Mouse (Mus musculus): ENCODE measurements at regions not wholly inside any gene's neighbourhood (a gene's known extent, or its start where the extent isn't known, plus 50 kb on each side); places are given as distances from the start of the nearest gene placed in this dataset.
"Not testable (repeated sequence)": the region's sequence is repeated elsewhere in the genome, so short reads cannot be mapped to it uniquely, and the experiment has no call there.

DNA sequence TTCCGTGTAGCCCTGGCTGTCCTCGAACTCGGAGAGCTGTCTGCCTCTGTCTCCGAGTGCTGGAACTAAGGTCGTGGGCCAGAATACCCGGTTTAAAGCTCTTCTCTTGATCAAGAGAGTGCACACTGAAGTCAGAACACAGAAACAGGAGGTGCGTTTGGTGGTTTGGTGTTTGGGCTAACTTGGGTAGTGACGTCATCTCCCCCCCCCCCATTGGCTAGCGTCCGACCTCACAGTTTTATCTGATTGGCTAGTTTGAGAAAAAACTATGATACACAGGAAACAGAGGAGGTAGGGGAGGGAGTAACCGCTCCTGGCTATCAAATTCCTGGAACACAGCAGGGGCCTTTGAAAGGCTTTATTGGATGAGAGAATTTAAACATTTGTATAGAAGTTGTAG, 60.2 kb upstream of the Pim1 start:
- WGBS, result 86% methylated on average over 11 of the region's 11 CpGs
- no peak overlapping the region for H3K4me3 ChIP-seq
- ATAC-seq (ENCODE audit: low FRiP score, low read depth), result no peak

DNA sequence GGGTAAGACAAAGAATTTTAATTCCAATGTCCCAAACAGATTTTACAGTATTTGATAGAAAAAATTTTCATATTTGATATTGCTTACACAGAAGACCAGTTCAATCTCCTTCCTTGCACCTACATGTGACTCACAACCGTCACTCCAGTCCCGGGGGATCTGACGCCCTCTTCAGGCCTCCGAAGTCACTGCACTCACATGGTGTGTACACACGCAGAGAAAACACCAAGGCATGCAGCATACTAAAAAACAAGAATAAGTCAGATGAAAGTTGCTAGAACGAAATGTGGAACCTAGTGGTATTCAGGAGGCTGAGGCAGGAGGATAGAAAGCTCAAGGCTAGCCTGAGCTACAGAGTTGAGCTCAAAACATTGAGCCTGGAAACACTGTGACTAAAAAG, 59.7 kb upstream of the Pim1 start:
- Histone ChIP-seq H3K27me3 (no peaks in the 10 kb centered on the region), H3K9me3 (no peaks in the 10 kb centered on the region), H3K36me3 (no peaks in the 10 kb centered on the region), H3K4me2 (no peak overlapping the region), H3K4me1 (replicated peaks) (no peaks in the 10 kb centered on the region), H3K9ac (no peak overlapping the region), H3K4me3 (no peak overlapping the region), H3K27ac (replicated peaks) (no peak overlapping the region)
- no peak for ATAC-seq (ENCODE audit: low FRiP score, low read depth)
- 94% methylated on average over 6 of the region's 6 CpGs for WGBS

More for the DNA sequence above, 60.2 kb upstream of the Pim1 start:
- H3K4me1 ChIP-seq (replicated peaks), result no peaks in the 10 kb centered on the region
- H3K9ac ChIP-seq, result no peak overlapping the region
- H3K27ac ChIP-seq (replicated peaks), result no peak overlapping the region
- H3K27me3 ChIP-seq, result no peaks in the 10 kb centered on the region
- no peaks in the 10 kb centered on the region for H3K9me3 ChIP-seq
- H3K36me3 ChIP-seq, result no peaks in the 10 kb centered on the region
- H3K4me2 ChIP-seq, result no peak overlapping the region

DNA sequence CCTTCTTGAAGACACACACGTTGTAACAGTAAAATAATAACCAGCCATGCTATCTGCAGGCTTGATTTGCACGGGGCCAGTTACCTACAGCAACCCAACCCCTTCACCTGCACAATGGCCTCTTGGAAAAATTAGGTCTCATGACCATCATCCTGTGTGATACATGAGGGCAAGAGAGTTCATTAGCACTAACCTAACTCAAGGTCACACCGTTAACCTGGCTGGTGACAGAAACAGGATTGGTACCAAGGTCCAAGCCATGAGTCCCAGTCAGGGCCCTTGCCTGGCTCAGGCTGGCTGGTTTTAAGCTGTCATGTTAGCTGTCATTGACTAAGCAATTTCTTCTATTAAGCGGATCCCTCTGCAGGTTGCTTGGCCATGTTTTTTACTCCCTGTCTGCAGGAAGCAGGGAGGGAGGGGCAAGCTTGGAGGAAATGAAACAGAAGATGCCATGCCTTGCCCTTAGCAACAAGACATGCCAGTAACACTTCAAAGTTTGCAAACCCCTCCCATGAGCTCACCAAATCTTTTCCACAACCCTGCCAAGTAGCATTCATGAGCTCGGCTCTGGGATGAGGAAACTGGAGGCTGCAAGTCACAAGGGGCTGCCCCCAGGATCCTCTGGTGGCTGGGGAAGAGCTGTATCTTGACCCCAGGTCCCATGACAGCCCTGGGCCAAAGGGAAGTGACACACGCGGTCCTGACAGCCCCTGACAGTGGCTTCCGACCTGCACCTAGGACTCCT, 58.8 kb upstream of the Pim1 start:
- peaks cover under 1% of the 10 kb centered on the region for H3K4me1 ChIP-seq (replicated peaks)
- 54% methylated on average over 8 of the region's 8 CpGs for WGBS
- no peak overlapping the region for H3K27ac ChIP-seq (replicated peaks)
- no peaks in the 10 kb centered on the region for H3K9me3 ChIP-seq
- no peak overlapping the region for H3K4me3 ChIP-seq
- H3K27me3 ChIP-seq, result no peaks in the 10 kb centered on the region
- no peak overlapping the region for H3K9ac ChIP-seq
- no peaks in the 10 kb centered on the region for H3K36me3 ChIP-seq
- ATAC-seq (ENCODE audit: low FRiP score, low read depth), result no peak
- no peak overlapping the region for H3K4me2 ChIP-seq

DNA sequence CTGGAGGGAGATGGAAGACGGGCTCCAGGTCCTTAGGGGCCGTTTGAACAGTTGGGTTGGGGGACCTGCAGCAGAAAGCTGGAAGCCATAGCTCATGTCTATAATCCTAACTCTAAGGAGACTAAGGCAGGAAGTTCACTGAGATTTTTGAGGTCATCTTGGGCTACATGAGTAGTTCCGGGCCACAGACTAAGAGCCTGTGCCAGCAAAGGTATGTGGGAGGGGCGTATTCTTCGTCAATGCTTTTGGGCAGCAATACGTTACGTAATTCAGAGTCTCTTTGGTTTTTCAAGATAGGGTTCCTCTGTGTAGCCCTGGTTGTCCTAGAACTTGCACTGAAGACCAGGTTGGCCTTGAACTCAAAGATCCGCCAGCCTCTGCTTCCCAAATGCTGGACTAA, 57.9 kb upstream of the Pim1 start:
- Histone ChIP-seq H3K9me3 (no peaks in the 10 kb centered on the region), H3K9ac (no peak overlapping the region), H3K27me3 (no peaks in the 10 kb centered on the region), H3K4me1 (replicated peaks) (peaks cover 10% of the 10 kb centered on the region), H3K27ac (replicated peaks) (no peak overlapping the region), H3K4me2 (no peak overlapping the region), H3K36me3 (no peaks in the 10 kb centered on the region), H3K4me3 (no peak overlapping the region)
- no peak for ATAC-seq (ENCODE audit: low FRiP score, low read depth)
- 94% methylated on average over 8 of the region's 8 CpGs for whole genome bisulfite sequencing

DNA sequence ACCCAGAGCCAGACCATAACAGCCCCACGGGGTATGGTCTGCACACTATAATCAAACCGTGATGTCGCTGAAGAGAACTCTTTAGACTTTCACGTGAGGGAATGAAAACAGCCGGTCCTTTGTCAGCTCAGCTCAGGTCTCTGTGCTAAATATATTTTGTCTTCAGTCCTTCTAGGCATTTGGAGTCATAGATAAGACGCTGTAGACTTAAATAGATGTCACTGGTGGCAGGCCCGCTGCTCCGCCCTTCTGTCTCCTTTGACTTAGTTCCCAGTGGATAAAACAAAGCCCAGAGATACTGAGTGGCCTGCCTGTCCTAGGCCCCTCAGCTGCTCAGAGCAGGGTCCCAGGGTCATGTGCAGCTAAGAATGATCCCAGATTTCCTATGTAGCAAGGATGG, 57.2 kb upstream of the Pim1 start:
- Histone ChIP-seq H3K27ac (replicated peaks) (no peak overlapping the region), H3K9me3 (no peaks in the 10 kb centered on the region), H3K4me1 (replicated peaks) (peaks cover 15% of the 10 kb centered on the region), H3K4me3 (no peak overlapping the region), H3K36me3 (no peaks in the 10 kb centered on the region), H3K9ac (no peak overlapping the region), H3K27me3 (no peaks in the 10 kb centered on the region), H3K4me2 (no peak overlapping the region)
- no peak for ATAC-seq (ENCODE audit: low FRiP score, low read depth)
- WGBS, result 74% methylated on average over 8 of the region's 8 CpGs

DNA sequence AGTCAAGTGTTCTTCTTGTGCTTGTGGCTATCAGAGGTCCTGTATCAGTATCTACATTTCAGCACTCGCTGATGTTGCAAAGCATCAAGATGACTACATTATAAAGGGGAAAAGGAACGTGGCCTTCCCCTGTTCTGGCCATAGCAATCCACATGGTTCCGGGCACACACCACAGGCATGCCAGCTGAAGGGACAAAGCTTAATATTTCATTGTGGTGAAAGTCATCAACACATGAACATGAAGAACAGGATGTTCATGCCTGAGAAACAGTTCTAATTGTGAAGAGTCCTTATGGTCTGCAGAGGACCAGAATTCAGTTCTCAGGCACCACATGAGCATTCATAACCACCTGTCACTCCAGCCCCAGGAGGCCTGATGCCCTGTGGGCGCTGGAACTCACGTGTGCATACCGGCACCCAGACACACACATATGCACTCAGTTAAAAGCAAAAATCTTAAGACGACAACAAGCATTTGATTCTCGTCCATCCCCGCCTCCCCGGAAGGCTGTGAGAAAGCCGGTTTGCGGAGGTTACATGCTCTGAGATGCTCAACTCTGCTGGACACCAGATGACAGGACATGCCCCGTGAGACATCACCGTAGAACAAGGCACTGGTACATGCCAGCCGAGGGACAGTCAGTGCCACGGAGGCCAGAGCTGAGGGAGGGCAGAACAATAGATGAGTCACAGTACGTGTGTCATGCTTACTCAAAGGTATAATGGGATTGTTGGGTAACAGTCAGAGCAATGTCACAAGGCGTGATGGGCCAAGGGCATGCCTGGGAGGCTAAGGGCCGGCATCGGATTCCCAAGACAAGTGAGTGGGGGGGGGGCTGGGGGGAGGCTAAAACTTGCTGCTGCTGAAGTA, 56.2 kb upstream of the Pim1 start:
- no peaks in the 10 kb centered on the region for H3K36me3 ChIP-seq
- no peaks in the 10 kb centered on the region for H3K27me3 ChIP-seq
- H3K27ac ChIP-seq (replicated peaks), result no peak overlapping the region
- H3K9ac ChIP-seq, result no peak overlapping the region
- no peak overlapping the region for H3K4me3 ChIP-seq
- H3K4me2 ChIP-seq, result no peak overlapping the region
- ATAC-seq (ENCODE audit: low FRiP score, low read depth), result no peak
- peaks cover 19% of the 10 kb centered on the region for H3K4me1 ChIP-seq (replicated peaks)
- no peaks in the 10 kb centered on the region for H3K9me3 ChIP-seq
- 63% methylated on average over 20 of the region's 20 CpGs for WGBS

DNA sequence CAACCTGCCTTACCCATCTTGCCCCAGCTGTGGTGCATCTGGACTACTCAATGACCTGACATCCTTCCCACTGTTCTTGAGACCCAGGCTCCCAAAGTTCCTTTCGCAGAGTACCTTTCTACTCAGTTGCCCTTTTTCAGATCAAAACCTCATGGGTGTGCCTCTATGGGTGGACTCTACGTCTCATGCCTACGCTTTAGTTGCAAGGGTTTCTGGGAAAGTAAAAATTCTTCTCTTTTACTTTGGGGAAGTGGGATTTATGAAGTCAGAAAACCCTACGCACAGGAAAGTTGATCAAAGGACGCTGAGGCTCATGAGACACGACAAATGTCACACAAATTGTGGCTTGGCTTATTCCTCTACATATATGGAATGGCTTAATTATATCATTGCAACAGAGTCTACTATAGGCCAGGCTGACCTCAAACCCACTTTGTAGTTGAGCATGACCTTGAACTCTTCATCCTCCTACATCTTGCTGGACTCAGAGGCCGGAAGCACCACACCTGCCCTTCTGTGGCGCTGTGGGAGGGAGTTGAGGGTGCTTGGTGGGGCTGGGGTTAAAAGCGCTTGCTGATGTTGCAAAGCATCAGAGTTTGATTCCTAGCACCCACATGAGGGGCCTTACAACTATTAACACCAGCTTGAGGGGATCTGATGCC, 55.1 kb upstream of the Pim1 start:
- Histone ChIP-seq H3K27me3 (no peaks in the 10 kb centered on the region), H3K4me1 (replicated peaks) (peaks cover 19% of the 10 kb centered on the region), H3K36me3 (no peaks in the 10 kb centered on the region), H3K4me2 (no peak overlapping the region), H3K27ac (replicated peaks) (no peak overlapping the region), H3K4me3 (no peak overlapping the region), H3K9ac (no peak overlapping the region), H3K9me3 (no peaks in the 10 kb centered on the region)
- no peak for ATAC-seq (ENCODE audit: low FRiP score, low read depth)
- 97% methylated on average over 9 of the region's 9 CpGs for whole genome bisulfite sequencing

DNA sequence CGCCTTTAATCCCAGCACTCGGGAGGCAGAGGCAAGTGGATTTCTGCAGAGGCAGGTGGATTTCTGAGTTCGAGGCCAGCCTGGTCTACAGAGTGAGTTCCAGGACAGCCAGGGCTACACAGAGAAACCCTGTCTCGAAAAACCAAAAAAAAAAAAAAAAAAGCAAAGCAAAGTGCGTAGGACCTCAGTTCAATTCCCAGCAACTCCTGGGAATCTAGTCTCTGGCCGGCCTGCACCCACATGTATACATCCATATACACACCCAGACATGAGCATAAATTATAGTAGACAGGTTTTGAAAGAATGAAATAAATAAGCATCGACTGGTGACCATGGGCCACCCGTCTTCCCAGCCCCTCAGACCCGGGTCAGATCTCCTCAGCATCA, 54.1 kb upstream of the Pim1 start:
- H3K36me3 ChIP-seq; H3K27me3 ChIP-seq; H3K9me3 ChIP-seq; ATAC-seq (ENCODE audit: low FRiP score, low read depth): not testable (repeated sequence)
- Histone ChIP-seq H3K4me3 (peak overlapping the region; percentile 42; the same call in 1 of the 2 replicates), H3K4me1 (replicated peaks) (peaks cover 19% of the 10 kb centered on the region), H3K27ac (replicated peaks) (peak overlapping the region; percentile 64), H3K4me2 (peak overlapping the region; percentile 76), H3K9ac (peak overlapping the region; percentile 55; the same call in 1 of the 2 replicates)
- 63% methylated on average over 9 of the region's 9 CpGs for WGBS

DNA sequence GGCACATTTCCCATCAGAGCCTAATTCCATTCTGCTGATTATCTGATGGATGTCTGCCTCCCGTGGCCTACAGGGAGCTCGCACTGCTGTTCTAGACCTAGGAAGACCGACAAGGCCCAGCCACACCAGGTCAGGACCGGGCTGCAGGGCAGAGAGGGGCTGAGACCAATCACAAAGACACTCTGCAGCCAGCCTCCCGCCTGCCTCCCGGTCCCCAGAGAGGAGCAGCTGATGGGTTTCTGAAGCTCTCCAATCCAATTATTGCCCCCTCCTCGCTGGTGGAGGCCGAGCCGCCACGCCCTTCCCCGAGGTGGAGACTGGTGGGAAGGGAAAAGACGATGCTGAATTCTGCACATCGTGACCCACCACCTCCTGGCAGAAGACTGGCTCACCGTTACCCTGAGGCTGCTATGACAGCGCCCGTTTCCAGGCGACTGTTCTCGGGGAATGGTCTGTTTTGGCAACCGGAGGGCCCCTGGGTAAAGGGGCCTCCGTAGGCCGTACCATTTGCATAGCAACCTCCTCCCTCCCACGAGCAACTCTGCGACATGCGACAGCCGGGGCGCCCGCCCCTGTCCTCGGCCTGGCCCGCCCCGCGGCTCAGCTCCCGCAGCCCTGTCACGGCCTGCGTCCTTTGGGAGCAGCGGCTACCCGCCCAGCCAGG, 53.5 kb upstream of the Pim1 start:
- Histone ChIP-seq H3K27me3 (no peaks in the 10 kb centered on the region), H3K9me3 (no peaks in the 10 kb centered on the region)
- peak; percentile 94 for ATAC-seq (ENCODE audit: low FRiP score, low read depth)

DNA sequence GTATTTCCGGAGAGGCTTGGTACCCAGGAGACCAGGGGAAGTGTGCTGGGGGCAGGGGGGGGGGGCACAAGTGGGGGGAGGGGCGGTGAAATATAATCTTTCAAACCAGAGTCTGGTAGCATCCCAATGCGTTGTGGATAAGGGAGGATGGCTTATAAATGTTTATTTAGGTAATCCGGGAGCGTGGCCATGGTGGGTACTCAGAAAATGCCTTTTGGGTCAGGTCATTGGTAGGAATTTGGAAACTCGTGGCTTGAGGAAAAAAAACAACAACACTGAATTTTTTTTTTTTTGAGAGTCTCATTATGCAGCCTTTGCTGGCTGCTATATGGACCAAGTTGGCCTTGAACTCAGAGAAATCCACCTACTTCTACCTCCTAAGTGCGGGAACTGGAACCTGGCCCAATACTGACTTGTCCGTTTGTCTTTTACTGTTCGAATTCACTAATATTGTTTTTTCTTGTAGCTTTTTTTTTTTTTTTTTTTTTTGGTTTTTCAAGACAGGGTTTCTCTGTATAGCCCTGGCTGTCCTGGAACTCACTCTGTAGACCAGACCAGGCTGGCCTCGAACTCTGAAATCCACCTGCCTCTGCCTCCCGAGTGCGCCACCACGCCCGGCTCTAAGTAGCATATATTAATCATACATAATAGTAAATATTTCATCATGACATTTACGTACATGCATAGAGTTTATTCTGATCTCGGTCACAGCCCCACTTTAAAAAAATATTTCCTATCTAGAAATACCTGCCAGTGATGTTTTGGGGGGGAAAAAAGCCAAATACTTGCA, 52.8 kb upstream of the Pim1 start:
- Histone ChIP-seq H3K4me2 (peak overlapping the region; percentile 76), H3K4me1 (replicated peaks) (peaks cover 19% of the 10 kb centered on the region)

More for the DNA sequence above, 53.5 kb upstream of the Pim1 start:
- WGBS, result under 1% methylated on average over 32 of the region's 36 CpGs
- H3K27ac ChIP-seq (replicated peaks), result peak overlapping the region; percentile 64
- H3K4me1 ChIP-seq (replicated peaks), result peaks cover 19% of the 10 kb centered on the region
- peak overlapping the region; percentile 42 for H3K4me3 ChIP-seq
- H3K9ac ChIP-seq, result peak overlapping the region; percentile 55
- H3K36me3 ChIP-seq, result no peaks in the 10 kb centered on the region
- peak overlapping the region; percentile 76 for H3K4me2 ChIP-seq

More for the DNA sequence above, 52.8 kb upstream of the Pim1 start:
- no peaks in the 10 kb centered on the region for H3K27me3 ChIP-seq
- peak overlapping the region; percentile 55 for H3K9ac ChIP-seq
- H3K4me3 ChIP-seq, result peak overlapping the region; percentile 42
- no peaks in the 10 kb centered on the region for H3K36me3 ChIP-seq
- no peaks in the 10 kb centered on the region for H3K9me3 ChIP-seq
- peak overlapping the region; percentile 64 for H3K27ac ChIP-seq (replicated peaks)
- no peak for ATAC-seq (ENCODE audit: low FRiP score, low read depth)
- 39% methylated on average over 16 of the region's 16 CpGs for WGBS

Data from hindbrain, embryonic 15.5 days (tissue).